22 mouse cellular contexts compared by ENCODE assay signal in genomic region chr6:71839815-71840214, GRCm38 (mm10).
"Had no signal": no experiment of that assay in that cellular context is flagged by ENCODE, and none has a peak within 500 bp of the region (broad histone marks: within the 10 kb centered on the region; RNA-seq: fewer than 3 reads in every experiment).

No protein-coding gene starts in this region.

- H3K27ac ChIP-seq: gastrocnemius, adult 2 months; heart, embryonic 10.5 days; hindbrain, embryonic 10.5 days; hindbrain, embryonic 12.5 days; hindbrain, embryonic 14.5 days; intestine, embryonic 15.5 days; left cerebral cortex, adult 2 months; limb, embryonic 10.5 days; limb, embryonic 12.5 days; liver, embryonic 12.5 days; liver, embryonic 14.5 days had no signal

- H3K4me1 ChIP-seq: heart, embryonic 10.5 days; heart, embryonic 12.5 days; hindbrain, embryonic 10.5 days; hindbrain, embryonic 12.5 days; intestine, embryonic 15.5 days; limb, embryonic 10.5 days; limb, embryonic 12.5 days had no signal

- H3K9me3 ChIP-seq: heart, embryonic 10.5 days; heart, embryonic 12.5 days; hindbrain, embryonic 10.5 days; hindbrain, embryonic 12.5 days; intestine, embryonic 15.5 days; limb, embryonic 10.5 days; limb, embryonic 12.5 days; liver, embryonic 12.5 days had no signal

- H3K36me3 ChIP-seq: intestine, embryonic 15.5 days had no signal

- H3K4me3 ChIP-seq: gastrocnemius, adult 2 months; heart, embryonic 10.5 days; heart, embryonic 12.5 days; hindbrain, embryonic 10.5 days; hindbrain, embryonic 12.5 days; intestine, embryonic 15.5 days; layer of hippocampus, adult 2 months; left cerebral cortex, adult 2 months; limb, embryonic 10.5 days; limb, embryonic 12.5 days; liver, embryonic 12.5 days had no signal

- H3K9ac ChIP-seq: heart, embryonic 12.5 days; hindbrain, embryonic 12.5 days; hindbrain, embryonic 14.5 days; intestine, embryonic 15.5 days; limb, embryonic 12.5 days; liver, embryonic 12.5 days; liver, embryonic 14.5 days had no signal

- H3K27me3 ChIP-seq: heart, embryonic 12.5 days; hindbrain, embryonic 12.5 days; intestine, embryonic 15.5 days; limb, embryonic 12.5 days; liver, embryonic 12.5 days had no signal

- DNase-seq: gastrocnemius, adult 2 months; gastrocnemius, postnatal 10 days; gastrocnemius, postnatal 25 days; heart, adult 18-20 months; heart, postnatal 10 days; heart, postnatal 4 days; kidney, adult 8-10 months; kidney, postnatal 10 days; kidney, postnatal 4 days; liver had no signal
